22 mouse cellular contexts compared by ENCODE assay signal in the genomic region with DNA sequence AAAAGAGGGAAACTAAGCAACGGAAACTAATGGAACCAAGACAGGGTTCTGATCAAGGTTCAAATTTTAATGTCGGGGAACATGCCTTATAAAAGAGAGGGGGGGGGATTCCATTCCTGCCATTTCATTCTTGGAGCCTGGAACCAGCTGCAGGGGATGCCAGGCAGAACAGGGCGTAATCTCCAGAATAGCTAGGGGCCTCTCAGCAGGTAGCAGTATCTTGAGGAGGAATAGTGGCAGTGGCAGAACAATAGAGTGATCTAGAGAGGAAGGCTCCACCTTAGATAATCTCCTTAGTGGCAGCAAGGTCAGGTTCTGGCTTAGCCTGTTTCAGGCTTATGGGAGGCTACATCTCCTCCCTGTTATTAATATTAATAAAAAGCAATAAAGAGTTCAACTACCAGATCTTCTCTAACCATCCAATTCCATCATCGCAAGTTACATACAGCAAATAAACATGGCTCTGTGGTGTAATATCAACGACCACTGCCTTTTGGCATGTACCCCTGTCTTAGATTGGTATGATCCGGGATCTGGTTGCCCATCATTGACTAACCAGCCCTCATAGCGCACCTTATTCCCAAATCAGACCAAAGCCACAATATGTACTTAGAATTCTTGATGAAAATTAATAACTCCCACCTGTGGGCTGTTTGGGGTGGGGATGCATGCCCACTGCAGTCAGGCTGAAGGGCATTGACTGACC. TPM values are rescaled to one million over a fixed set of nuclear protein-coding genes. Genes with fewer than 3 reads are reported as not detected.
DNase-seq lines count a peak whose midpoint lies in the region; TF ChIP-seq lines count a peak whose summit lies in the region.
"Not testable (repeated sequence)": the region's sequence is repeated elsewhere in the genome, so short reads cannot be mapped to it uniquely, and the experiment has no call there.
"Had no signal": no experiment of that assay in that cellular context is flagged by ENCODE, and none has a peak within 500 bp of the region (broad histone marks: within the 10 kb centered on the region; RNA-seq: fewer than 3 reads in every experiment).

No protein-coding gene starts in this region.

- not testable (repeated sequence) for TF ChIP-seq POLR2A in ES-Bruce4 (IDR thresholded peaks at IDR 0.05; ENCODE audit: insufficient read depth, low read length)

- DNase-seq in ES-CJ7 (ENCODE audit: low read depth, low spot score), result peak; percentile 87
- DNase-seq in ES-E14 (ENCODE audit: low read depth, low spot score), result peak; percentile 55
- peak; percentile 84 for DNase-seq in R1 (ENCODE audit: low read depth, low spot score)
- peak; percentile 28 for DNase-seq in WW6 (ENCODE audit: low read depth, low spot score)
- peak; percentile 75 for DNase-seq in ZHBTc4 (ENCODE audit: low read depth, low spot score)

- not testable (repeated sequence) for H3K9ac ChIP-seq in ES-Bruce4 (ENCODE audit: low read depth, poor library complexity, severe bottlenecking); ES-E14 (ENCODE audit: insufficient read depth, low read depth, low read length, poor library complexity, severe bottlenecking)

- H3K36me3 ChIP-seq in E14TG2a.4 (ENCODE audit: insufficient read depth, low read length); ES-Bruce4 (ENCODE audit: control insufficient read depth, insufficient read depth, low read length, poor library complexity, severe bottlenecking); ES-E14 (ENCODE audit: control insufficient read depth, insufficient read depth, low read length, poor library complexity, severe bottlenecking): not testable (repeated sequence)

- peak; percentile 83 for TF ChIP-seq EP300 in ES-Bruce4 (IDR thresholded peaks at IDR 0.05; ENCODE audit: insufficient read depth, low read depth, low read length)

- H3K9me3 ChIP-seq in E14TG2a.4 (ENCODE audit: low read length); ES-Bruce4 (replicated peaks; ENCODE audit: control insufficient read depth, insufficient read depth, low read length, poor library complexity, severe bottlenecking); ES-E14 (ENCODE audit: control insufficient read depth, insufficient read depth, low read depth, low read length): not testable (repeated sequence)

- not testable (repeated sequence) for H3K27me3 ChIP-seq in E14TG2a.4 (ENCODE audit: insufficient read depth, low read length); ES-Bruce4 (ENCODE audit: control insufficient read depth, insufficient read depth, low read length, poor library complexity, severe bottlenecking)

- H3K4me3 ChIP-seq in E14TG2a.4 (replicated peaks; ENCODE audit: low read length), result peak overlapping the region; percentile 21
- H3K4me3 ChIP-seq in ES-Bruce4 (ENCODE audit: low read depth, low read length); ES-E14 (ENCODE audit: insufficient read depth in 1 of 2, low read depth in 1 of 2, low read length in 2 of 2, poor library complexity in 1 of 2, severe bottlenecking in 1 of 2): not testable (repeated sequence)

- H3K4me1 ChIP-seq in E14TG2a.4 (replicated peaks; ENCODE audit: low read depth, low read length), result peaks cover 61% of the 10 kb centered on the region
- H3K4me1 ChIP-seq in ES-Bruce4 (ENCODE audit: control insufficient read depth, insufficient read depth, low read length), result not testable (repeated sequence)
- peaks cover 2 to 19% of the 10 kb centered on the region in 2 experiments for H3K4me1 ChIP-seq in ES-E14 (ENCODE audit: control insufficient read depth in 2 of 2, insufficient read depth in 2 of 2, low read length in 2 of 2, poor library complexity in 1 of 2)

- TF ChIP-seq CTCF in E14TG2a.4 (conservative IDR thresholded peaks at IDR 0.05; ENCODE audit: low read length); ES-Bruce4 (IDR thresholded peaks at IDR 0.05; ENCODE audit: low read depth, low read length): not testable (repeated sequence)

- in situ Hi-C loops in ES-E14 (cut with MboI; ENCODE audit: low sequenced_read_pairs in 2 of 2, unreplicated experiment in 2 of 2), result not testable (repeated sequence)

- H3K27ac ChIP-seq in ES-Bruce4 (ENCODE audit: insufficient read depth, low read length), result peak overlapping the region; percentile 98
- peak overlapping the region; percentile 95 for H3K27ac ChIP-seq in ES-E14 (ENCODE audit: insufficient read depth, low read depth, low read length, poor library complexity, severe bottlenecking)

RNA-seq across cellular contexts. Expression of a gene that starts 24.3 kb away (rescaled TPM):
- 0.09 and 0.18 TPM in 2 replicates for polyA plus RNA-seq in ES-Bruce4 (2011; ENCODE audit: insufficient read depth, insufficient read length, low read depth, missing spikeins)
- total RNA-seq in ES-E14 (2012; rRNA removed), result under 0.01 and 0.09 TPM in 2 replicates
- total RNA-seq: adrenal gland, adult 18-20 months; adrenal gland, adult 2 months; adrenal gland, adult 8-10 months; adrenal gland, postnatal 10 days; adrenal gland, postnatal 14 days; adrenal gland, postnatal 25 days; adrenal gland, postnatal 36 days; adrenal gland, postnatal 4 days; CH12.LX; MEL had no signal
- polyA plus RNA-seq: adrenal gland, adult 2 months; brain, embryonic 14.5 days; C2C12; CD4-positive, CD25-positive, alpha-beta regulatory T cell, adult 4 months; cerebellum, adult 2 months; G1E had no signal

Comparison
In these comparisons a context has a peak if more than half of its experiments do, and no peak if none do; other contexts are left out.
1. DNase-seq: peak in every context shown above with its lines; median percentile 87 in ES-CJ7; 84 in R1; 75 in ZHBTc4; 55 in ES-E14; 28 in WW6.